Mouse (Mus musculus): ENCODE data around the gene Trem2.

DNA sequence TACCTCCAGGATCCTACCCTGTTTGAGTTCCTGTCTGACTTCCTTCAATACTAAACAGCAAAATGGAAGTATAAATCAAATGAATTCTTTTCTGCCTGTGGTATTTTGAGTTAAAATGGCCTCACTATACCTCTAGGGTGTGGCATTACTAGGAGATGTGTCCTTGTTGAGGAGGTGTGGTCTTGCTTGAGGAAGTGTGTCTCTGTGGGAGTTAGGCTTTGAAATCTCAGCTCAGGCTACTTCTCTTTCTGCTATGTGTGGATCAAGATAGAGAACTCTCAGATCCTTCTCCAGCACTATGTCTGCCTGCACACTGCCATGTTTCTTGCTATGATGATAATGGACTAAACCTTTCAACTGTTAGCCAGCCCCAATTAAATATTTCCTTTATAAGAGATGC, 32.8 kb downstream of the Trem2 start:
- TF ChIP-seq POLR2A (IDR thresholded peaks at IDR 0.05; ENCODE audit: borderline replicate concordance, extremely low read depth, insufficient read depth, insufficient read length, poor library complexity, severe bottlenecking): no peak
- TF ChIP-seq CTCF (IDR thresholded peaks at IDR 0.05; ENCODE audit: borderline replicate concordance, extremely low read depth, insufficient read depth, insufficient read length): no peak

Data from brain, embryonic 14.5 days (tissue).